Mouse (Mus musculus) cerebellum, adult (tissue): ENCODE results near the gene Gm26897.

Source experiments
- ATAC-seq: cut with Nextera tagmentation; 2 replicates; pipeline ENCODE4 v1.9.2; 2017; ENCODE audit warnings: mild to moderate bottlenecking, moderate library complexity, mixed read lengths; ENCODE audit not compliant: insufficient number of reproducible peaks, low FRiP score, low TSS enrichment

The Gm26897 gene

DNA sequence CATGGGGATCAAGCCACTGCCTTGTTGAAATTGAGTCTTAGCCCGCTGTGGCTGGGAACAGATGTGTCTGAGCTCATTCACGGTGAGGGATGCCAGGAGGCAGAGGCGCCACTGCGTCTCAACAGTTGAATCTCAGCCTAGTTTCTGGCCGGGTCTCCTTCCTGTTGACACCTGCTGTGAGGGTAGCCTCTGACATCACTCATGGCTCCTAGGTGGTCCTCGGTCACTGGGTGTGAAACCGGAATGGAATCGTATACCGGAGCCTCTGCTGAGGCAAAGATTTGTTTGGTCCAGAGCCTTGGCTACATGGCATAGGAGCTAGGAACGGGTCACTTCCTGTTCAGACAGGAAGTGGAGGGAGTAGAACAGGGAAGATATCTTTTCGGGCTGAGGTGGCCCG lies at the start of gene Gm26897:
Gene Gm26897, plus strand, starts transcription at position 74 of the 400 bp plus-strand sequence.
- no peak for ATAC-seq

GRCm38 (mm10) chr5:111687370-111687769 lies 46.4 kb upstream of the Gm26897 start:
- ATAC-seq, result no peak

DNA sequence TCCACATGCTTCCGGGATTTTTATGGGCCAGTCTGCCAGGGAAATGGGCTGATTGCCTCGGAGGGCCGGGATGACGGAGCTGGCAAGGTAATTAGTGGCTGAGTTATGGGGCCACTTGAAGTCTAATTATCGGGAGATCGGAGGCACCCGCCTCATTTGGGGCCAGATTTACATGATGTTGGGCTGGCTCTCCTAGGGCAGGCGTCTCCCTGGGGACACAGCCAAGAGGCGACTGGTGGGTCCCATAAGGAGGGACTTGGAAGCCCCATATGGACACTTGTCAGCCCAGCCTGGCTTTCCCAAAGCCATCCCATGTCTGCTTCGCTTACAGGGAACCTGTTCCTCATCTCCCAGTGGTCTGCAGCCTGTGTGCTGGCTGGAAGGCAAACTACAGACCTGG lies 45.1 kb upstream of the Gm26897 start:
- no peak for ATAC-seq

GRCm38 (mm10) chr5:111697996-111698395 lies 35.7 kb upstream of the Gm26897 start:
- ATAC-seq, result no peak

- no peak for ATAC-seq
Measured at GRCm38 (mm10) chr5:111699711-111700303, 33.9 kb upstream of the Gm26897 start.

DNA sequence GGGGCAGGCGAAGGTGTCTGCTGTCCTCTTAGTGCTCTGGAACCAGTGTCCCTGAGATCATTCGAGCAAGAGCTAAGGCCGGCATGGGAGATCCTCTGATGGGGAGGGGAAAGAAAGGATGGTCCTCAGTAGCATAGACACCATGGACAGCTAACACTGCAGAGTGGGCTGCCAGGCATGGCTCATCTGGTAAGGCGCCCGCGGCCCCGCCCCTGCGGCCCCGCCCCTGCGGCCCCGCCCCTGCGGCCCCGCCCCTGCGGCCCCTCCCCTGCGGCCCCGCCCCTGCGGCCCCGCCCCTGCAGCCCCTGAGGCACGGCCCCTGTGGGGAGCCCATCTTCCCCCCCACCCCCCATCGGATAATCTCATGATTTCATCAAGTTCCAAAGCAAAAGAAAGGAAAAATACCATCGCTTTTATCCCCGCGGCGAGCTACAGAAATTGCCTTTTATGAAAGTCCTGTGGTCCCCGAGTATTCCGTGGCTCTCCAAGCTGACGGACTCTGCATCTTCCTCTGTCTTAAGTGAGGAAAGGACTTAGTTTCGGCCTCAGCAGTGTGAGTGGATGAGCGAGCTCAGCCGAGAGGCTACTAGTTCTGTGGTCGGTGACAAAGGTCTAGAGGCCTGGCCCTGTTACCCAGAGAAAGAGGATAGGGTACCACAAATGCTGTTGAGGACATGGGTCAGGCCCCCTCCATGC lies 31.9 kb upstream of the Gm26897 start:
- no peak for ATAC-seq

DNA sequence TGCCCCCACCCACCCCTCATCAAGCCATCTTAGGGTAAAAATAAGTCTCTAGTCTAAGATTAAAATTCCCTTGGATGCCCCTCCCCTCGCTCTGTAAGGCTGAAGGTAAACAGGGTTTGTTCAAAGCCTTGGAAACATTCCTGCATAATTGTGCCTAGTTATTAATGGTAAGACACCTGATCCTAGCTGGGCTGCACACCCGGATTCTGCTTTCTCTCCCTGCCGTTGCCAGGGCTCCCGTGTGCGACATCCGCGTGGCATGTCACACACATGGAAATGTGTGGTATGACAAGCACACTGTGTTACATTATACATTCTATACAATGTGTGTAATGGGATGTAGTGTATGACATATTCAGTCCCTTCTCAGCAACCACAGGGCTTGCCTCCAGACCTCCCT lies 30.1 kb upstream of the Gm26897 start:
- ATAC-seq, result no peak

DNA sequence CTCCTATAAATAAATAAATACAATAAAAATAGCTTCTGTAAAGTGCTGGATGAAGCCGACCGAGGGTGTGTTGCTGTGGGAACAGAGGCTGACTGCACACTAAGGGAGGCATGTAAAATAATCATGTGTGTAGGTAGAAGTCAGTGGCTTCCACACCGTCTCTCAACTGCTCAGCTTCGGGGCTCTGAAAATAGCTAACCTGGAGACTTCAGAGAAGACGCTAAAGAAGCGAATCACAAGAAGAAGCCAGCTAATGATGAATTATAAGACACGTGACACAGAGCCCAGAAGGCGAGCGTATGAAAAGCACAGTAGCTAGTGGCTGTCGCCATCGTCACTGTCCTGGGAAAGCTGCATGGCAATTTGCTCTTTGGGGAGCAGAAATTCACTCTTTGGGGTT lies 29.4 kb upstream of the Gm26897 start:
- ATAC-seq, result no peak

DNA sequence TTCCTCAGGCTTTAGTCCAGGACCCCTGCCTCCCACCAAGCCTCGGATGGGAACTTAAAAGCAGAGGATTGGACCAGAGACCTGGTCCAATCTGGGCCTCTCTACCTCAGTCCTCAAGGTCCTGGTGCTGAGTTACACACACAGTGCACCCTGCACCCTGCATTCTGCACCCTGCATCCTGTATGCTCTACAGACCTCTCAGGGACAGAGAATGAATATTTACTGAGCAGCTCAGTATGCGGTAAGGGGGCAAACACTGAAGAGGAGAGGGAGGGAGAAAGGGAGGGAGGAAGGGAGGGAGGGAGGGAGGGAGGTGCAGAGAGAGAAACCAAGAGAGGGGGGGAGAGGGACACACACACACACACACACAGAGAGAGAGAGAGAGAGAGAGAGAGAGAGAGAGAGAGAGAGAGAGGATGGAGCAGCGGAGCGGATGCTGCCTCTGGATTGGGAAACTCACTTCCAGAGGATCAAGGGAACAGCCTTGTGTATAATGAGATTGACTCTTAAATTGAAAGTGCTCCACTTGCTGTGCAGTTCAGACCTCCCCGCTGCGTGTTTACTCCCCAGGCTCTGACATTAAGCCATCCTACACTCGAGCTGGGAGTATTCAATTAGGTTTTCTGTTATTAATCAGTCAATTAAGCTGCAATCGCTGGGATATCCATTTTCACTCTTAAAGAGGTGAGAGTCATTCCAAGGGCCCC lies 24.4 kb upstream of the Gm26897 start:
- no peak for ATAC-seq

DNA sequence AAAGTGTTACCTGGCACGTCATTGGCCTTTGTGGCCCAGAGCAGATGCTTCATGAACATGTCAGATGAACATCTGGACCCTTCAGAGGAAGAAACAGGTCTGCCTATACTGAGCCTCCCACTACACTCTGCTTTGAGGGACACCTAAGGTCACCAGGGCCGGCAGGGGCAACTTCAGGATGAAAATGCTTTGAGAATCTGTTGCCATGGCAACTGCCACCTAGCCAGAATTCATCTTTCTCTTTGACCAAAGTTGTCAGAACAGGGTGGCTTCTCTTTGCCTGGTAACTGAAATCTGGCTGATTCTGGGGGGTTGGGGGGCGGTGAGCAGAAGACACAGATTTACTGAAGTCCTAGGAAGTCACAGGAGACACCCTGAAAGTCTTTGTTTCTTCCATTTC lies 14.7 kb upstream of the Gm26897 start:
- ATAC-seq, result no peak

DNA sequence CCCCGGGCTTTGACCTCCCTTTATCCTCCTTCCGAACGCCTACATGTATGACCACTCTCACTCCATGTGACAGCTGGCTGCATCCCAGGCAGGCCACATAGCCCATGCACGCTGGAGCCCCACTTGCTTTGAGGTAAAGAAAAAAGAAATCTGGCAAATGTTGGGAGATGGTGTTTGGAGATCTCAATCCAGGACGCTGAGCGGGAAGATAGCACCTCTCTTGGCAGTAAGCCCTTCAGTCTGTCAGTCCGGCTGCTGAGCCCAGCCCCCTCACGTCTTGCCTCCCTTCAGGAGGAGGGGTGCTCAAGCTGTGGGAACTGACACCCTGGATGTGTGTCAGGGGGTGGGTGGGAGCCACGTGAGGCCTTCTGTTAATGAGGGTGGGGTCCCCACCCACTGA lies 13.0 kb upstream of the Gm26897 start:
- no peak for ATAC-seq

DNA sequence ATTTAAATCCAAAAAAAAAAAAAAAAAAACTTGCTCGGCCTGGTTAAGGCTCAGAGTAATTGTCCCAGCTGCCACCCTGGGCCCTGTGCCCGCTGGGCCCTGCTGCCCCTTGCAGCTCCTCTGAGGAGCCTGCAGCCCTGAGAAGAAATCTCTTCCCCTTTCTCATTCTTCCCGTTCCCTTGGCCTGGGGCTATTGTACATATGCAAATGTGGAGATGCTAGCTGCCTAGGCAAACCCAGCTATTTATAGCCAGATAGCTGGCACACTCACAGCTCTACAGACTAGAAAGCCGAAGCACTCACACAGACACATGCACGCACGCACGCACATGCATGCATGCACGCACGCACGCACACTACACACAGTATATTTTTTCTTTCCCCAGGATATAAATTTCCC lies 9.0 kb upstream of the Gm26897 start:
- ATAC-seq, result no peak

GRCm38 (mm10) chr5:111725195-111725920 lies 8.4 kb upstream of the Gm26897 start:
- no peak for ATAC-seq

DNA sequence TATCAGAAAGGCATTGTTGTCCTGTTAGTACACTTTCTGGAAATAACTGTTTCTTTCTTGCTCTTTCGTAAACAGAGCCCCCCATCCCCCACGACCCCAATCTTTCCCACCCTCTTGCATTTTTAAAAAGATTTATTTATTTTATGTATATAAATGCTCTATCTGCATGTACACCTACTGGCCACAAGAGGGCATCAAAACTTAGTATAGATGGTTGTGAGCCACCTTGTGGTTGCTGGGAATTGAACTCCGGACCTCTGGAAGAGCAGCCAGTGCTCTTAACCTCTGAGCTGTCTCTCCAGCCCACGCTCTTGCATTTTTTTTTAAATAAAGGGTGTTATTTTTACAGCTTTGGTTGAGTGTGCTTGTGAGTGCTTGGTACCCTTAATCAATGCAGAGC lies 5.3 kb upstream of the Gm26897 start:
- no peak for ATAC-seq

DNA sequence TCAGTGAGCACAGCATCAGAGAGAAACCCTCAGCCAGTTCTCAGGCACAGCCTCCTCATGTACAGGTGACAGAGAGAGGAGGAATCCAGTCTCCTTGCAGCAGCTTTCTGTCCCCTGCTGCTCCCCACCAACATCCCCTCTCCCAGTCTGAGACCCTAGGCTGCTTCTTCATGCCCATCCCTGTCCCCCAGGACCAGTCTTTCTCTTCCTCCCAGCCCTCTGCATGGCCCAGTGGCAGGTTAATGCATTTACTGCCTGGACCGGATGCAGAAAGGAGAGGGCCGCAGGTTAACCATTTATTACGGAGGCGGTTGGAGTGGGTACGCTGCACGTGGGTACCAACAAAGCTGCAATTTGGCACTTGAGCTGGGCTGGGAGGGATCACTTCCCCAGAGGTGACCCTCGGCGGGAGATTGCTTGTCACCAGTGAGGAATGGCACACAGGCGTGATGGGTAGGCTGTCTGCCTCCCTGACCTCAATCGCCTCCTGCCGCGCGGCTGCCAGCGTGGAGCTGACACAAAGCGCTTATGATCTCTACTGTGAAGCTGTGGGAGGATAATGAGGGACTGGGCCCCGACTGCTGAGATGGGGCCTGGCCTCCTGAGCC lies 3.1 kb upstream of the Gm26897 start:
- ATAC-seq, result no peak

DNA sequence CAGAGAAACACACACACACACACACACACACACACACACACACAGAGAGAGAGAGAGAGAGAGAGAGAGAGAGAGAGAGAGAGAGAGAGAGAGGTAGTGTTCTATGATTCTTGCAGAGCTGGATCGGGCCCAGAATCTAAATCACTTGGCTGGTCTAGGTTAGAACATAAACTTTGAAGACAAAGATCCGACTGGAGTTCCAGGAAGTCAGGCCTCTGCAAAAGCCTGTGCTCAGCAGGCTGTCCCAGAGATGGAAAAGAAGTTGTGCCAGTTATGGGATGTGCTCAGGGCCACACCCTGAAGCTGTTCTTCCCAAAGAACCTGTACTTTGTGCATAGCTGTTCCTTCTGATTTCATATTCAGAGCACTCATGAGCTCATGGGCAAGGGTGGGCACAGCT lies 1.5 kb upstream of the Gm26897 start:
- ATAC-seq, result no peak

DNA sequence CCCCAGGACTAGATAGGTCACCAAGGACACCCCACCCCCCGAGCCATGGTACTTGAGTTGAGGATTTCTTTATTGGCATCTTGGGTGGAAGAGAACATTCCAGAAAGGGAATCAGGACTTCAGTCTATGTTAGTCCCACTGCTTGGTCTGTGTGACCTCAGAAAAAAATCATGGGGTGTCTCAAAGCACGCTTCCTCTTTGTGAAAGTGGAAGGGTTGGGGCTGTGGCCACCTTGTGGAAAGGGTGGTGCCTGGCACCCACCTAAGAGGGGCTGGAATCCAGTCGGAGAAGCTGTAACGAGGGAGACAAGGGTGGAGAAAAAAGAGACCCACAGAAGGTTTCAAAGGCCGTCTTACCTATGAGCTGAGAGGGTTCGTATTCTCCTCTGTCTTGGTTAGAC lies 5.8 kb downstream of the Gm26897 start:
- no peak for ATAC-seq

DNA sequence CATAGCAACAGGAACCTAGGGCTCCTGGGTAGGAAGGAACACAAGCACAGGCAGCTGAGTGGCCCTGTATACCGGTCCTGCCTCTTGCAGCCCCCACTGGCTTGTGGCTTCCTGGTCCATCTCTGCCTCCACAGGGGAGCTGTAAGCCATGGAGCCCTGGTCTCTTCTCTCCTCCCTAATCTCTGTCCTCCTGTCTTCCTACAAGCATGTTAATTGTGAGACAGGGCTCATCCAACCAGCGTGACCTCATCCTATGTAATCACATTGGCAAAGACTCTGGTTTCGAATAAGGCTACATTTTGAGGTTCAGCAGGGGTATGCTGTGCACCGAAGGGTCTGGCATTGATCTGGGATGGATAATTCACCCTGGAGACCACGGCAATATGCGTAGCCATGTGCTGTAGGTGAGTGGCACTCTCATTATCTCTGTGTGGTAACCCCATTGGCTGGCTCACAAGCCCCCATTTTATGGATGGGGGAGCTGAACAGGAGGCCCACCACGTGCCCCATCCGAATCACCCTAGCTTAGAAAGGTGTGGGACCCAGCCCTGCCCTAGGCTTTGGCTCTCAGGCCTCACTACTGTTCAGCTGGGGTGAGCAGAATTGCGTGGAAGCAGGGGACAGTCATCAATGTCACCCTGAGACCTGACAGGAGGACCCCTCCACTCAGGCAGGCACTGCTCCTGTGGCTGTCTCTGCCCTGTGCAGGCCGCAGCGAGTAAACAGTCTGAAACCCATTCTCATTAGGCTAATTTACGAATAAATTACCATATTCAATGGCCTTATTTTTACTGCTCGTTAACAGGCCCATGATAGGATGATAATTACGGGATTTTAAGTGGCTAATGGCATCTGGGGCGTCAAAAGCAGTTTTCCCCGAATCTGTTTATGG lies 6.9 kb downstream of the Gm26897 start:
- no peak for ATAC-seq

DNA sequence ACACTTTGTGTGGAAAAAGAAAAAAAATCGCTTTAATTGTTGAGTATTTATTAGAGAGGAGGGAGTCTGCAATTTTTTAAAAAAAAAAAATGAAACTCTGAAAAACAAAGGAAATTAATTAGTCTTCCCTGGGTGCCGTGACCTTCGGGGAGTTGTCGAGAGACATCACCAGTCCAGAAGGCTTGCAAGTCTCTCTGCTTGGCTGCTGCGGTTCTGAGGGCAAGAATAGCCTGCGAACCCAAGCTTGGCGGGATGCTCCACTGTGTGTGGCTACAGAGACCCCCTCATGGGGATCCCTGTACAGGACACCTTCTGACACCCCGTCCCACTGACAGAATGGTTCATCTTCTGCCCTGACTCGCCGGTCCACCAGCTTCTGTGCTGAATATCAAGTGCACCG lies 7.6 kb downstream of the Gm26897 start:
- ATAC-seq, result no peak
